Mouse (Mus musculus): ENCODE measurements at regions not wholly inside any gene's neighbourhood (a gene's known extent, or its start where the extent isn't known, plus 50 kb on each side); places are given as distances from the start of the nearest gene placed in this dataset.
"Not testable (repeated sequence)": the region's sequence is repeated elsewhere in the genome, so short reads cannot be mapped to it uniquely, and the experiment has no call there.

- not testable (repeated sequence) for TF ChIP-seq CTCF, POLR2A (IDR thresholded peaks at IDR 0.05; ENCODE audit: insufficient read depth, low read depth, low read length)
Measured at GRCm38 (mm10) chr2:10667915-10668314, 297.6 kb downstream of the Sfmbt2 start.
